Mouse (Mus musculus) kidney, adult 2 months (tissue): ENCODE results near the gene Pbld2. TPM values are rescaled to one million over a fixed set of nuclear protein-coding genes. Genes with fewer than 3 reads are reported as not detected.

Experiments used
- DNase-seq: peaks from one replicate; pipeline ENCODE4 v3.0.0; 2021
- H3K27ac ChIP-seq: fragments of 200-500 bp; 2 replicates; pipeline ENCODE4 v1.5.1; 2012; ENCODE audit warnings: low read depth, low read length, control low read depth, inconsistent platforms; ENCODE audit not compliant: insufficient read depth
- H3K27me3 ChIP-seq: fragments of 200-500 bp; replicated peaks from 2 replicates; pipeline ENCODE4 v1.6.1; 2012; ENCODE audit warnings: mild to moderate bottlenecking, moderate library complexity, low read length, inconsistent platforms; ENCODE audit not compliant: control insufficient read depth, insufficient read depth
- H3K36me3 ChIP-seq: fragments of 200-500 bp; 2 replicates; pipeline ENCODE4 v1.6.1; 2012; ENCODE audit warnings: mild to moderate bottlenecking, moderate library complexity, low read length, inconsistent platforms; ENCODE audit not compliant: control insufficient read depth, insufficient read depth
- H3K4me1 ChIP-seq: fragments of 200-500 bp; 2 replicates; pipeline ENCODE4 v1.6.1; 2011; ENCODE audit warnings: low read length; ENCODE audit not compliant: control insufficient read depth, insufficient read depth
- H3K4me3 ChIP-seq: fragments of 200-500 bp; 2 replicates; pipeline ENCODE4 v1.5.1; 2011; ENCODE audit warnings: mild to moderate bottlenecking, low read depth, low read length, control low read depth; ENCODE audit not compliant: insufficient read depth
- CTCF ChIP-seq: fragments of 200-500 bp; conservative IDR thresholded peaks from 2 replicates; pipeline ENCODE4 v1.5.1; 2011; ENCODE audit warnings: low read depth, mild to moderate bottlenecking, control low read depth, low read length, moderate library complexity, mixed read lengths; ENCODE audit not compliant: insufficient read depth, insufficient read length
- POLR2A ChIP-seq: fragments of 200-500 bp; IDR thresholded peaks from one replicate; pipeline ENCODE4 v1.6.1; 2011; ENCODE audit warnings: low read depth, low read length, control low read depth
- WGBS: fragments of 180-500 bp; shearing (Covaris S2); methylation state at CpG from one replicate; pipeline ENCODE4 v1.1.7; 2018; 5-methylcytosine and 5-hydroxymethylcytosine counted together
- polyA plus RNA-seq: library from polyadenylated mRNA; depleted of rRNA; stranded (reverse); fragments of >200 nt; gene quantifications from 2 replicates; pipeline ENCODE4 v1.2.3, GENCODE M21; 2012

The Pbld2 gene
- polyA plus RNA-seq, 1 experiment: 22.4 TPM

DNA sequence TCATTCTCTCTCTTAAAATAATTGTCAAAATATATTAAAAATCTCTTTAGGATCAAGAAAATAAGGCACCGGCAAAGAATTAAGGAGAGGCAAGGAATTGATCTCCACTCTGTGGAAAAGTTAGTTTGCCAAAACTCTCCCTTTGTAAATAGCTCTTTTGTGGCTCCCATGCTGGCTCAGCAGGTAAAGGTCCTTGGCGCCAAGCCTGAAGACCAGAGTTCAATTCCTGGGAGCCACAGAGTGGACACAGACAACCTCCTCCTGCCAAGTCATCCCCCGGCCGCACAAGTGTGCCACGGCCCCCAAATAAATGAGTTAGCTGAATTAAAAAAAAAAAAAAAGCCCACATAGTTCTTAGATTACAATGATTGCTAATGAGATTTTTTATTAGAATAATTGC is 38.6 kb downstream of the Pbld2 start:
- Histone ChIP-seq H3K4me1 (peaks cover 13% of the 10 kb centered on the region; the same call in 1 of the 2 replicates), H3K27ac (peak overlapping the region; percentile 97), H3K27me3 (no peaks in the 10 kb centered on the region), H3K4me3 (peak overlapping the region; percentile 83), H3K36me3 (no peaks in the 10 kb centered on the region)
- 60% methylated on average over 5 of the region's 5 CpGs for WGBS
- peak; percentile 92 for DNase-seq
- TF ChIP-seq POLR2A: no peak
- no peak for TF ChIP-seq CTCF

DNA sequence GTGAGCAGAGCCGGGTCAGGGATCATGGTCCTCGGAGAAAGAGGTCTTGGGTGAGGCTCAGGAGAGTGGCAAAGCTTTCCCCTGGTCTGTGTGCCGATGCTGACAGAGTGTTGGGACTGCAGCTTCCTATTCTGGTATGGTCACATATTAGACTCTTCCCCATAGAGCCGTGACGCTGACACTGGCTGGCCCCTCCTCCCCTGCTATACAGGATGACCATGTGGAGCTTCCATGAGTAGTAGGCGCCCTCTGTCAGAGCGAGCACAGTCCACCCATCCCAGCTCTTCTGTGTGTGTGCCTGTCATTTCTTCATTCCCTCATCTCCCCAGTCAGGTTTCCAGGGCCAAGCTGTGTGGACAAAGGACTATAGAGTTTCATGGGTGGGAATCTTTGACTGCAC is 39.2 kb downstream of the Pbld2 start:
- H3K27ac ChIP-seq: peak overlapping the region; percentile 59
- TF ChIP-seq POLR2A (no peak), CTCF (no peak)
- WGBS: 52% methylated on average over 7 of the region's 7 CpGs

DNA sequence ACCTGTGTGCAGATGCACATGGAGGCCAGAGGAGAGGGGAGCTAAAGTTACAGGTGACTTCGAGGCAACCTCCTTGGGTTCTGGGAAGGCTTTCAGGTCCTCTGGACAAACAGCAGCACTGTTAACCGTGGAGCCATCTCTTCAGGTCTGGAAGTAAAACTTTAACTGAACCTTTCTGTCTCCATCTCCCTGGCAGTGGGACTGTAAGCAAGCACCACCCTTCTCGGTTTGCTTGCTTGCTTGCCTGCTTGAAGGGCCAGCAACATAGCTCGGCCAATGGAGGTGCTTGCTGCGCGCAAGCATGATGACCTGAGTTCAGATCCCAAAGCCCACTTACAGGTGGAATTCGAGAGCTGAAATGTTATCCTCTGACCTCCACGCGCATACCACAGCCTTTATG is 40.4 kb downstream of the Pbld2 start:
- peak overlapping the region; percentile 32; the same call in 1 of the 2 replicates for H3K27ac ChIP-seq

More for the DNA sequence above, 39.2 kb downstream of the Pbld2 start:
- DNase-seq: peak; percentile 18
- no peaks in the 10 kb centered on the region for H3K36me3 ChIP-seq
- H3K4me1 ChIP-seq: peaks cover 13% of the 10 kb centered on the region; the same call in 1 of the 2 replicates
- peak overlapping the region; percentile 62 for H3K4me3 ChIP-seq
- H3K27me3 ChIP-seq: no peaks in the 10 kb centered on the region

DNA sequence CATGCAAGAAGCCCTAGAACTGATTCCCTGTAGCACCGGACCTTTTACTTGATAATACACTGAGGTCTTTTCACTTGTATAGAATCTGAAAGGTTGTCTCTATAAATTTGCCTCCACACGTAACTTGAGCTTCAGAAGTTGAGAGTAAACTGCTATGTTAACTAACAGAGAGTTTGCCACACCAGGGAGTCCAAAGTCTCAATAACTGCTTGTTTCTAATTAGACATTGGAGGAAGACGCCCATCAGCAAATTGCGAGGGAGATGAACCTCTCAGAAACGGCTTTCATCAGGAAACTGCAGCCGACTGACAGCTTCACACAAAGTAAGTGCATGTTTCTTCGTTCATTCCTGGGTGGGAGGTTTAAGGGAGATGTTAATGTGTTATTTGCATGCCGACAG is 41.4 kb downstream of the Pbld2 start:
- 46% methylated on average over 8 of the region's 8 CpGs for WGBS
- TF ChIP-seq CTCF (no peak), POLR2A (no peak)
- no peaks in the 10 kb centered on the region for H3K27me3 ChIP-seq
- peak; percentile 56 for DNase-seq
- no peaks in the 10 kb centered on the region for H3K36me3 ChIP-seq
- no peak overlapping the region for H3K4me3 ChIP-seq
- peak overlapping the region; percentile 48; the same call in 1 of the 2 replicates for H3K27ac ChIP-seq
- H3K4me1 ChIP-seq: peaks cover 8% of the 10 kb centered on the region; the same call in 1 of the 2 replicates

More for the DNA sequence above, 40.4 kb downstream of the Pbld2 start:
- Histone ChIP-seq H3K4me1 (peaks cover 13% of the 10 kb centered on the region; the same call in 1 of the 2 replicates), H3K27me3 (no peaks in the 10 kb centered on the region), H3K36me3 (no peaks in the 10 kb centered on the region), H3K4me3 (peak overlapping the region; percentile 4; the same call in 1 of the 2 replicates)
- 56% methylated on average over 9 of the region's 9 CpGs for WGBS
- TF ChIP-seq CTCF (no peak), POLR2A (no peak)
- peak; percentile 84 for DNase-seq

DNA sequence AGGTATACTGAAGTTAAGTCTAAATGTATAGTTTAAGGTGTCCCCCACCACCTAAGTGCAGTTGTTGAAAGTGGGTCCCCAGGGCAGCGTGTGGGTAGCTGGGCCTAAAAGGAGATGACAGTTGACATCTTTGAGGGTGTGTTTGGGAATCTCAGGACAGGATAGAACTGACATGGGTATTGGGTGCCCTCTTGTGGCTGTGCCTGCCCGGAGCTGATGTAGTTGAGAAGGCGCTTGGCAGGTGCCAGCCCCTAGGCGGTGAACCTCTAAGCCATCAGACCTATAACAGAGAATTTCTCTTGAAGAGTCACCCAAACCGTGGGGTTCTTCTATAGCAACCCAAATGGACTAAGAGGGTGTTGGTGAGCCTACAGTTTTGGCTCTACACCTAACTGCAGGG is 41.9 kb downstream of the Pbld2 start:
- DNase-seq: peak; percentile 88
- TF ChIP-seq CTCF (peak; percentile 89), POLR2A (no peak)
- Histone ChIP-seq H3K4me3 (no peak overlapping the region), H3K4me1 (peaks cover 6% of the 10 kb centered on the region; the same call in 1 of the 2 replicates), H3K36me3 (no peaks in the 10 kb centered on the region), H3K27ac (peak overlapping the region; percentile 48; the same call in 1 of the 2 replicates), H3K27me3 (no peaks in the 10 kb centered on the region)
- WGBS: 5% methylated on average over 5 of the region's 5 CpGs

DNA sequence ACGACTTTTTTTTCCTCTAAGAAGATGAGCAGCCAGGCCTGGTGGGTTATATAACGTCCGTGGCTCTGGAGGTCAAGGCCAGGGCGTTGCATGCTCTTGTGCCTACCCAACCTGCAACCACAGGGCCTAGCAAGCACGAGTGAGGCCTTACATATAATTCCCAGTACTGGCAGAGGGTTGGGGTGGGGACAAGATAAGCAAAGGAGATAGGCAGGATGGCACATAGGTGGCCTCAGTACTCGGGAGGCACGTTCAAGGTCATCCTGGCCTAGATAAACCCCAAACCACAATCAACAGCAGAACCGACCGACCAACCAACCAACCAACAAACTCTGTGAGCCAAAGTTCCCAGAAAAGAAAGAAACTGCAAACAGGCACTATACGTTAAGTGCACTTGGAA is 62.2 kb downstream of the Pbld2 start:
- no peaks in the 10 kb centered on the region for H3K36me3 ChIP-seq
- no peaks in the 10 kb centered on the region for H3K27me3 ChIP-seq
- no peak overlapping the region for H3K4me3 ChIP-seq
- no peak for DNase-seq
- TF ChIP-seq CTCF (no peak), POLR2A (no peak)
- H3K27ac ChIP-seq: no peak overlapping the region
- no peaks in the 10 kb centered on the region for H3K4me1 ChIP-seq
- 78% methylated on average over 10 of the region's 10 CpGs for WGBS

DNA sequence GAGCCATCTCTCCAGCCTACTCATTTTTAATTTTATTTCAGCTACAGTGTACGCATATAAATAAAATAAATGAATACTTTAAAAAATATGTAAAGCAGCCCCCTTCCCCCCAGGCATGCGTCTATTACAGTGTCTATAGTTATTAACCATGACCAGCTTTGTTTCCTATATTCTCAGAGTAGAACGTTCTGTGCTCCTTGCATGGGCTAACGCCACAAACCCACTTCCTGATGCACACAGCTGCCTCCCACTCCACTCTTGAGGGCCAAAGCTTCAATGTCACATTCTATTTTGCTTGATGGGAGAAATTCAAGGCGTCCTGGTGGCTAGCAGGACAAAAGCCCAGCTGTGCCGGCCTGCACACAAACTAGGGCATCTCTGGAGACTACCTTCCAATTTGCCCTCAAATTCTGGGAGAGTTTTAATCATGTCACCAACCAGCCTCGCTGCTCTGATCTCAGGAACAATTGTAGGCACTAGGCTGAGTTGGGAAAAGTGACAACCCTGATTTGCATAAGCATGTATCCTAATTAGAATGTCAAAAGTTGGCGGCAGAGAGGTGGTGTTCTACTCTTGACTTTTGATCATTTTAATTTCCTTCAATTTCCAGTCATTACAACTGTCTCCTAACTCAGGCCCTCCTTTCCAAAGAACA is 65.1 kb downstream of the Pbld2 start:
- no peaks in the 10 kb centered on the region for H3K36me3 ChIP-seq
- no peak for DNase-seq
- no peaks in the 10 kb centered on the region for H3K4me1 ChIP-seq
- 58% methylated on average over 8 of the region's 8 CpGs for WGBS
- no peak overlapping the region for H3K27ac ChIP-seq
- H3K27me3 ChIP-seq: no peaks in the 10 kb centered on the region
- 0 out of 2 replicates have a peak overlapping the region, but pooled peaks have one; percentile 35 for H3K4me3 ChIP-seq
- TF ChIP-seq POLR2A: no peak
- no peak for TF ChIP-seq CTCF
